Mouse (Mus musculus) urinary bladder, postnatal 14 days (tissue): ENCODE measurements at regions not wholly inside any gene's neighbourhood (a gene's known extent, or its start where the extent isn't known, plus 50 kb on each side); places are given as distances from the start of the nearest gene placed in this dataset.

ENCODE experiments used
- DNase-seq: peaks from one replicate; pipeline ENCODE4 v3.0.0; 2021; ENCODE audit warnings: low spot score

DNA sequence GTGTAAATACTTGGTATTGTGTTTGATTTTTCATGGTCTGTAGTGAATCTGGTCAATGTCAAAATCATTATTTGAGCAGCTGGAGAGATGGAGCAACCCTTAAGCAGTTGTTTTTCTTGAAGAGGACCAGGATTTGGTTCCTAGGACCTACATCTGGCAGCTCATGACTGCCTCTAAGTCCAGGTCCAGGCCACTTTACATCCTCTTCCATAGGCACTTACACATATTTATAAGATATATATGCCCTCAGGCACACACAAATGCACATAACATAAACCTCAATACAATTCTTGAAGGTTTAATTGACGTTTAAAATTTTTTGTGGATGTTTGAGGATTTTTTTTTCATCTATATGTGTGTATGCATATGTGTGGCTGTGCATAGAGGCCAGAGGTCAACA is 96.8 kb upstream of the Fam240b start:
- DNase-seq, result no peak

DNA sequence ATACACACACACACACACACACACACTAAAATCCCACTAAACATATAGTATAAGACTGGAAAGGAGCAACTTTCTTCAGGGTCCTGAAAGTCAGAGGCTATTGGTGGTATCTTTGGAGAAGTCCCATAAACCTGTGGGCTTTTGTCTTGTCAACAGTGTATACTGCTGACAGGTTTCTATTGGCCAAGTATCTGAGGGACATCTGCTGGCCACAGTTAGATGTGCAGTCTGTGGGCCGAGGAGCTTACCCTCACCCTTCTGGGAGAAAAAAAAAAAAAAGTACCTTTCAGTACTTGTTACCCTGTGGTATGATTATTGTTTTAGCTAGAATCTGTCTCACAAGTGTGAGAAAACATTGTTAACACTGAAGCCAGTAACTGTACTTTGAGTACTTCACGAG is 76.1 kb upstream of the Fam240b start:
- DNase-seq, result peak; percentile 14

DNA sequence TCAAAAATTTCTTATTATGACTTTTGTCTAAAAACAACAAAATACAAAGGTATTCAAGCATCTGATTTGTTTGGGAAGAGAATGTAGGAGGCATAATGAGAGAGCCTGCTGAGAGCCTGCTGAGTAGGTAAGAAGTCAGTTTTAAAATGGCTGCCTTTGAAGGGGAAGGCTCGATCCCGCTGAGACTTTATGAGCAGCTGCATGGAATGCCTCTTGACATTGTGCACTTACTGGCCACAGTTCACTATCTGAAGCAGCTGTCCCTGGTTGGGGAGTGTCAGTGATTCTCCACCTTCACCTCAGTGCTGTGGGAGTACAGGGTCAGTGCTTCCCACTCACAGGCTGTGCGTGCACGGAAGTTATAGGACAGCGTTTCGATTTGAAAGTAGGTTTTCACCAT is 71.3 kb upstream of the Fam240b start:
- DNase-seq, result no peak

DNA sequence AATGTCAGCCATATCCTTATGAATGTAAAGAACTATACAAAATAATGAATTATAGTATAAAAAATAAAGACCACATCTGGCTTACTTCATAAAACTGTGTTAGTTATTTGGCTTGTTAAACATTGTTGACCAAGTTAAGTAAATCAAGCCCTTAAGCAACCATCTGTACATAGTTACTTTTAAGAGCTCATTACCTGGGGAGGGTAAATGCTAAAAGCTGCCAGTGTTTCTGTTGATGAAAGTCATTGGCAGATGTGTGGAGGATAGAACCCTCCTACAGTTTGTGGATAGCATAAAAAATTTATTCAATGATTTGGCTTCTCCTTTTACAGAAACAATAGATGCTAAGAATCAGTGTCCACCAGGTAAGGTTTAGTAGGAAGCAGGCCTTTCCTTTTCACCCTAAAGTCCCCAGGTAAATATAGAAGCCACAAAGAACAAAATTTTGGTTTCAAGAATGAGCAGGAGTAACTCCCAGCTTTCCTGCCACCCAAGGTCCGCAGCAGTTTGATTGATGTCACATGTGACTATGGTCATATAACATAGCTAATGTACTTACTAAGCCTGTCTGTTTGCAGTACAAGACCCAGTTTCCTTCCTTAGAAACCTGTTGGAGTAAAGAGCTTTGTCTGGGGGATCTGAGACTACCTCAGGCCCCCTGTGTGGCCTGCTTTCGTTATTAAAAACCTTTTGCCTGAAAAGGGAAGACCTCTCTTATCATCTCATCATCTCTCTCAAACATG is 69.5 kb upstream of the Fam240b start:
- DNase-seq, result no peak

DNA sequence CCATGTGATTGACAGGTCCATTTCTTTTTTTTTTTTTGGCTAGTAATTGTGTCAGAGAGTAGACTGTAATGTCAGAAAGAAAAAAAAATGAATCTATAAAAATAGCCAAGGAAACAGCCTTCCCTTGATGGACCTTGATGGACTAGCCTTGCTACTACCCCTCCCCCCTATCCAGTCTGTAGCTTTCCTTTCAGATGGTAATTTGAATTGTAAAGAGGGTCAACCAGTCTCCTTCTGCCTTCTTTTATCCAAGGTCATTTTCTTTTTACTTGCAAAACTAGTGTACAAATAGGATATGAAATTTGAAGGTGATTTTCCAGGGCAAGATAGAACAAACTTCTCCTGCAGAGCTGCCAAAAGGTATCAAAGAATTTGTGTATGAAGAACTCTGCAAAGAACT is 68.2 kb upstream of the Fam240b start:
- DNase-seq, result no peak
